Mouse (Mus musculus): ENCODE results near the gene Sec16a. TPM values are rescaled to one million over a fixed set of nuclear protein-coding genes. Genes with fewer than 3 reads are reported as not detected.
A peak's percentile ranks its signal among the peaks of the same experiment; 100 is the strongest.

Sec16a gene
- polyA plus RNA-seq, 1 experiment from 2014 or later: 29.8 TPM

DNA sequence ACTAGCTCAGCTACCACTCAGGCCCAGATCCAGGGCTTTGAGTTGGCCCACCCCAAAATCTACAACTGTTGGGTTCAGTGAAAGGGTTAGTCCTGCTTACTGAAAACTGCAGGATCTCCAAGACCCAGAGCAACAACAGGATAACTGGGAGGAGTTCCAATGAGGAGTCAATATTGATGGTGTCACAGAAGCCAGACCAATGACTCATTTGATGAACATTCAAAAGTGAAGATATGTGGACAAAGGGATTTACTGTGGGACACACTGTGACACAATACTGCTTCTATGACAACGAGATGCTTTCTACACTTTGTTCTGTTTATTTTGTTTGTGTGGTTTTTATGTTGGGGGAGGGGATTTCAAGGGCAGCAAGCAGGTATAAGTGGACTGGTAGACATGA is 26.9 kb downstream of the Sec16a start:
- H3K4me3 ChIP-seq: no peak overlapping the region
- peaks cover 98% of the 10 kb centered on the region for H3K36me3 ChIP-seq (replicated peaks)
- H3K27ac ChIP-seq: no peak overlapping the region
- DNase-seq (ENCODE audit: extremely low spot score, low spot score): no peak
- no peaks in the 10 kb centered on the region for H3K9me3 ChIP-seq
- H3K27me3 ChIP-seq (ENCODE audit: poor library complexity, severe bottlenecking): no peaks in the 10 kb centered on the region
- WGBS: 93% methylated on average over 1 of the region's 1 CpGs
- no peaks in the 10 kb centered on the region for H3K4me1 ChIP-seq

DNA sequence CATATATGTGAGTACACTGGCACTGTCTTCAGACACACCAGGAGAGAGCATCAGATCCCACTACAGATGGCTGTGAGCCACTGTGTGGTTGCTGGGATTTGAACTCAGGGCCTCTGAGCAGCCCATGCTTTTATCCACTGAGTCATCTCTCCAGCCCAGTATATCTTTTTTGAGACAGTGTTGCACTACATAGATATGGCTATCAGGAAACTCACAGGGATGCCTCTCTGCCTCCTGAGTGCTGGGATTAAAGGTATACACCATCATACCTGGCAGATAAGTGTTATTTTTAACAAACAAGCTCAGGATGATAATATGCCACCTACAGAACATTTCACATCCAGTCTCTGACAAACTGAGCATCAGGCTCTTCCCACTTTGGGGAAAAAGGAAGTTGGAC is 27.9 kb downstream of the Sec16a start:
- H3K4me3 ChIP-seq: no peak overlapping the region
- no peak overlapping the region for H3K27ac ChIP-seq
- H3K4me1 ChIP-seq: no peaks in the 10 kb centered on the region
- no peaks in the 10 kb centered on the region for H3K9me3 ChIP-seq
- peaks cover 98% of the 10 kb centered on the region for H3K36me3 ChIP-seq (replicated peaks)
- DNase-seq (ENCODE audit: extremely low spot score, low spot score): no peak
- H3K27me3 ChIP-seq (ENCODE audit: poor library complexity, severe bottlenecking): no peaks in the 10 kb centered on the region

DNA sequence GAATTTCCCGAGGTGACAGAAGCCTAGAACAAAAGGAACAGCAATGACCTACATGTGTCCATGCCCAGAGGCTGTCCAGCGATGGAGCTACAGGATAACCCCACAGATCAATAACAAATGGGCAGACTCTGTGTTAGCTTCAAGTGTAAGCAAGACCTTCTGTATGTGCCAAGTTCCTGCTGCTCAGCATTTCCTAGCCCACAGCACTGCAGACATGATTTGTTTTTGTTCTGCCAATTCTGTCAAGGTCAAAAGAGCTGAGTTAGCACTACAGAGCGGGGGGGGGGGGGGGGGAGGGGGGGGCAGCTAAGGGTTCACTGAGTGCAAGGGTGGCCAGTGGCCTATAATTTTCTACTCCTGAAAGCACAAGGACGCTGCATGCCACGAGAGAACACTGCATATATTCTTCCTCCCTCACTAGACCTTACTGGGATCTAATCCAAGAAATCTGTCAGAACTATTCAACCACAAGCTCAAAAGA is 34.0 kb downstream of the Sec16a start:
- no peaks in the 10 kb centered on the region for H3K9me3 ChIP-seq
- no peak overlapping the region for H3K4me3 ChIP-seq
- H3K4me1 ChIP-seq: peaks cover 34% of the 10 kb centered on the region
- no peaks in the 10 kb centered on the region for H3K27me3 ChIP-seq (ENCODE audit: poor library complexity, severe bottlenecking)
- H3K27ac ChIP-seq: no peak overlapping the region
- WGBS: 90% methylated on average over 4 of the region's 5 CpGs
- peaks cover 82% of the 10 kb centered on the region for H3K36me3 ChIP-seq (replicated peaks)
- no peak for DNase-seq (ENCODE audit: extremely low spot score, low spot score)

DNA sequence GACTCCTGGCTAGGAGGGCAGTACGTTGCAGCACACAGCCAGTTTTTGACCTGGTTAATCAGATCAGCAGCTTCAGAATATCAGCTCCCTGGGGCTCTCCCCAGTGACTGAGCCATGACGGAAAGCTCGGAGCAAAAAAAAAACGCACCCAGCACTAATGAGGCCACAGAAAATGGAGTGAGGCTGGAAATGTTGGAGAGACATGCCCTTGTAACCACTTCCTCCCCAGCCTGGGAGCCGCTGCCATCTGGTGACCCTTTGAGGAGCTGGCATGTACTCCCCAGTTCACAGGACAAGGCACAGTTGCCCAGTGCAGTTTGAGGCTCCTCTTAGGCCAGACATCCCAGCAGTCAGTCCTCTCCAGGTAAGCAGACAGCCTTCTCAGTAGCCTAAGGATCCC is 34.9 kb downstream of the Sec16a start:
- Histone ChIP-seq H3K9me3 (no peaks in the 10 kb centered on the region), H3K4me3 (no peak overlapping the region), H3K27me3 (ENCODE audit: poor library complexity, severe bottlenecking) (no peaks in the 10 kb centered on the region), H3K27ac (no peak overlapping the region), H3K4me1 (peaks cover 42% of the 10 kb centered on the region), H3K36me3 (replicated peaks) (peaks cover 79% of the 10 kb centered on the region)
- WGBS: 81% methylated on average over 5 of the region's 5 CpGs
- DNase-seq (ENCODE audit: extremely low spot score, low spot score): no peak

DNA sequence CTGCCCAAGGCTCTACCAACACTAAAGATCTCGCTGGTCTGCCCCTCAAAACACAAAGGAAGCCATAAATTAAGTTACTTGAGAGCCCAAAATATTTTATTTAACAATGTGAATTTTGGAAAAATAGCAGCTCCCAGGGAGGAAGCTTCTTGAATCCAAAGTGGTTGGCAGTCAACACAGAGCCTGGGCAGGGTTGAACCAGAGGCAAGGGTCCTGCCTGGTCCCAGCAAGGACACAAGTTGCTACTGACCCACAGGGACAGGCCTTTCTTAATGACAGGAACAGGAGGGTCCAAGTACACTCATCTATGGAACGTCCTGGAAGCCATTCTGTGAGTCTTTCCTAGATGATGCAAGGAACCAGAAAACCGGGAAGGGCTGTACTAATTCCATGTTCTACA is 35.7 kb downstream of the Sec16a start:
- no peak for DNase-seq (ENCODE audit: extremely low spot score, low spot score)
- Histone ChIP-seq H3K4me1 (peaks cover 49% of the 10 kb centered on the region), H3K9me3 (no peaks in the 10 kb centered on the region), H3K27me3 (ENCODE audit: poor library complexity, severe bottlenecking) (no peaks in the 10 kb centered on the region), H3K4me3 (peak overlapping the region; percentile 96), H3K36me3 (replicated peaks) (peaks cover 72% of the 10 kb centered on the region), H3K27ac (peak overlapping the region; percentile 95; the same call in 1 of the 2 replicates)
- WGBS: 60% methylated on average over 3 of the region's 3 CpGs

DNA sequence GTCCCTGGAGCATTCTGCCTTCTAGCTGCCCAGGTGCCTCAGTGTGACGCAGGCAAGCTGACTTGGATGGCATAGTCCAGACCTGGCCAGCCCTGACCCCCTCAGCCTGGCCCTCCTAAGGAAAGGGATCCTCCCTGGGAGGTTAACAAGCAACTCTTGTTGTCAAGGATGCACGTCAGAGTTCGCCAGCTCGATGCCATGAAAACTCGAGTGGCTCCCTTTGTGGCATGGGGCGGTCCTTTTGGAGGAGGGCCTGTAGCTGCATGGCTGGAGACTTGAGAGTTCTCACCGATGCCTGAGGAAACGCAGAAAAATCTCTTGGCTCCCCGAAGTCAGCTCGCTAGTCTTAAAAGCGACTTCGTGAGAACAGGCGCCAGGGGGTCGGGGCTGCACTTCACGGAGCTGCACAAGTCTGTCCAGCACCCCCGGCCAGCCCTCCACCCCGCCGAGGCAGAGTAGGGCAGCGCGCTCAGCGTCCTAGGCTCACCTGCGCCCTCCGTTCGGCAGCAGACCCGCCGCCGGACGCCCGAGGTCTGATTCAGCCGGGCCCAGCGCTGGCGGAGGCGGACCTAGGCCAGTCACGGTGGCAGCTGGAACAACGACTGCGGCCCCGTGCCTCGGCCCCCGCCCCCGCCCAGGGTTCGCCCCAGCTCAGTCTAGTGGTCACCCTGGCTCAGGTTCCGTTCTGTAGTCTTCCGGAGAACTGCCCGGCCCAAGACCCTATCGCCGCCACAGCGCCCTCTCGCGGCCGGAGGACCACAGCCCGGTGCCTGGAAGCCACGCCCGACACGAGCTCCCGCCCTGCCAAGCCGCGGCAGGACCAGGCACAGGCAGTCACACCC is 36.3 kb downstream of the Sec16a start, which contains the start of gene Inpp5e:
TSS of gene Inpp5e (minus strand) at position 689 of the 842 bp plus-strand sequence.
- peak; percentile 98 for DNase-seq (ENCODE audit: extremely low spot score, low spot score)
- peak within 1 kb of the TSS; percentile 96 for H3K4me3 ChIP-seq
- no peaks in the 10 kb centered on the region for H3K9me3 ChIP-seq
- peaks cover 49% of the 10 kb centered on the region for H3K4me1 ChIP-seq
- peak within 1 kb of the TSS; percentile 95 for H3K27ac ChIP-seq
- peaks cover 67% of the 10 kb centered on the region for H3K36me3 ChIP-seq (replicated peaks)
- H3K27me3 ChIP-seq (ENCODE audit: poor library complexity, severe bottlenecking): no peaks in the 10 kb centered on the region
- WGBS: under 1% methylated on average over 57 of the region's 57 CpGs

DNA sequence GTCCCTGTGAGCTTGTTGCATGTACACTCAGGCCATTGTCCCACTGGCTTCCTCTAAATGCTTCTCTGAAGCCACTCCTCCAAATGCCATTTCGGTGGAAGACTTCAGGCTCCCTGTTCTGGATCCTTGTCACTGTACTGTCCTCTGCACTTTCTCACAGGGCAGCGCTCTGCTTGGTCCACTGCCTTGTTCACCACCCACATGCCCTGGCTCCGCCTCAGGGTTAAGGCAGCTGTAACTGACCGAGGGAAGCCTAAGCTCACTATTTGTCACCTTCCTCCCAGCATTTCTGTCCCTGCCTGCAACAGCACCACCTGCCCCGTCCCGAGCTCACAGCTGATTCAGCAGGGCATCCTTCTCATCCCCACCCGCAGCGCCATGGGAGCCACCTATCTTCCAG is 41.7 kb downstream of the Sec16a start:
- WGBS: 85% methylated on average over 8 of the region's 8 CpGs
- no peak overlapping the region for H3K4me3 ChIP-seq
- no peaks in the 10 kb centered on the region for H3K27me3 ChIP-seq (ENCODE audit: poor library complexity, severe bottlenecking)
- peaks cover 79% of the 10 kb centered on the region for H3K36me3 ChIP-seq (replicated peaks)
- no peaks in the 10 kb centered on the region for H3K9me3 ChIP-seq
- no peak for DNase-seq (ENCODE audit: extremely low spot score, low spot score)
- H3K27ac ChIP-seq: no peak overlapping the region
- H3K4me1 ChIP-seq: peaks cover 39% of the 10 kb centered on the region

DNA sequence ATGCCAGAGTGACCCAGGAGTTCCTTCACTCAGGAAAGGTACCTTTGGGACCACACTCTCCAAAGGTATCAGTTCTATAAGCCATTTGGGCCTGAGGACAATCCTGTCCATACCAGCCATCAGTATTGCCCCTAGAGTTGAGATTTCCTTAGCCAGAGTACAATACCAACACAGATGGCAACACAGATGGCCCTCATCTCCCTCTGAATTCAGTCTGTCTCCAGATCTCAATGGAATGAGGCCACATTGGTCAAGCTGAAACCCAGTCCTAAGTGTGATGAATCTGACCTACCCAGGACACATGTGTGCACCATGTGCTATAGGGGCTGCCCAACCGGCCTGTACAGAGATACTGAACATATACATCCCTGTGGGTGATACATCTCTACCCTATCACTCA is 42.8 kb downstream of the Sec16a start:
- Histone ChIP-seq H3K4me3 (no peak overlapping the region), H3K9me3 (no peaks in the 10 kb centered on the region), H3K27ac (no peak overlapping the region), H3K36me3 (replicated peaks) (peaks cover 84% of the 10 kb centered on the region), H3K27me3 (ENCODE audit: poor library complexity, severe bottlenecking) (no peaks in the 10 kb centered on the region), H3K4me1 (peaks cover 28% of the 10 kb centered on the region)
- DNase-seq (ENCODE audit: extremely low spot score, low spot score): no peak
- 92% methylated on average over 1 of the region's 1 CpGs for WGBS

DNA sequence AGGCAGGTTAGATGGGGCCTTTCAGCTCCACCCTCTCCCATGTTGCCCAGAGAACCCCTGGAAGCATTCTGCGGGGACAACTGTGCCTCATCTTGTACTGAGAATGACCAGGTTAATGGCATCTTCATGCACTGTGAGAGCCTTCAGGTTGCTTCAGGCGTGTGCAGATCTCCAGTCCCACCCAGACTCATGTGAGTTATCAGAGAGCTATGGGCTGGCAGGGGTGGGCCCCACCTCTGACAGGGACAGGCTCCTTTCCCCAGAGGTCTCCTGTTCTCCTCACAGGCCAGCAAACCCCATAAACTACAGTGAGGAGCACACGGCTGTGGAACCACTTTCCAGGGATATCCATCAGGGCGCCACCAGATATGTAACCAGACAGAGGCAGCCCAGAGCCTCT is 44.0 kb downstream of the Sec16a start:
- no peak for DNase-seq (ENCODE audit: extremely low spot score, low spot score)
- Histone ChIP-seq H3K27me3 (ENCODE audit: poor library complexity, severe bottlenecking) (no peaks in the 10 kb centered on the region), H3K4me3 (no peak overlapping the region), H3K9me3 (no peaks in the 10 kb centered on the region), H3K27ac (no peak overlapping the region), H3K4me1 (peaks cover 16% of the 10 kb centered on the region), H3K36me3 (replicated peaks) (peaks cover 84% of the 10 kb centered on the region)
- WGBS: 92% methylated on average over 4 of the region's 4 CpGs

DNA sequence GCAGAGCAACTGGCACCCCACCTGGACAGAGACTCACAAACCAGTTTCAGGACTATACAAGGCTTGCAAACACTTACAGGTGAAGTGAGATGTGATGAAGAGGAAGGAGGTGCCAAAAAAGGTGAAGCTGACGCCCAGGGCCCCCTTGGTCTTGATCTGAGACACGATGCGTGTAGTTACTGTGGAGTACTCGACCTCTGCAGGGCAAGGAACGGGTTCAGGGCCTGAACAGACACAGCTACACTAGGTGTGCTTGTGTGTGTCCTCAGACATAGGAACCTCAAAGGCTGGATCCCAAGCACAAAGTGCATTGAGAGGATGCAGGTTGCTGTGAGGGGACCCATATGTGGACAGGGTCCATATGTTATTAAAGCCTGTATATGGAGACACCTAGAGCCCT is 44.7 kb downstream of the Sec16a start:
- WGBS: 90% methylated on average over 5 of the region's 5 CpGs

DNA sequence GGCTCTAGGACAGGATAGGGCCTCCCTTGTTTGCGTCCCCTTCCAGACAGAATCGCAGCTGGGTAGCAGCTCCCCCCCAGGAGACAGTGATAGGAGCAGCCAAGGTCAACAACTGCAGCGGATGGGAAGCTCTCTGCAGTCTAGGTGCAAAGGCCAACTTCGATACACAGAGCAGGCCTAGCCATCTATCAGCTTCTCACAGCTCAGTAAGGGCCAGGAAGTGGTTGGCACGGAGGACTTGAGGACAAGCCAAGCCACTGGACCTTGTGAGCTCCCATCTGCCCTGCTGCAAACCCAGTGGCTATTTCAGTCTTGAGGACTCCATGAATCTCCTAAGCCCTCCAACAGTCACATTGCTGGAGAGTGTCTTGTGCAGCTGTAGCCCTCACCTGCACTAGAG is 45.4 kb downstream of the Sec16a start:
- Histone ChIP-seq H3K27me3 (ENCODE audit: poor library complexity, severe bottlenecking) (no peaks in the 10 kb centered on the region), H3K36me3 (replicated peaks) (peaks cover 91% of the 10 kb centered on the region), H3K4me3 (no peak overlapping the region), H3K4me1 (peaks cover 3% of the 10 kb centered on the region), H3K9me3 (no peaks in the 10 kb centered on the region), H3K27ac (no peak overlapping the region)
- WGBS: 95% methylated on average over 5 of the region's 5 CpGs
- no peak for DNase-seq (ENCODE audit: extremely low spot score, low spot score)

More for the DNA sequence above, 44.7 kb downstream of the Sec16a start:
- Histone ChIP-seq H3K4me3 (no peak overlapping the region), H3K27me3 (ENCODE audit: poor library complexity, severe bottlenecking) (no peaks in the 10 kb centered on the region), H3K9me3 (no peaks in the 10 kb centered on the region), H3K27ac (no peak overlapping the region), H3K36me3 (replicated peaks) (peaks cover 85% of the 10 kb centered on the region), H3K4me1 (peaks cover 8% of the 10 kb centered on the region)
- no peak for DNase-seq (ENCODE audit: extremely low spot score, low spot score)

DNA sequence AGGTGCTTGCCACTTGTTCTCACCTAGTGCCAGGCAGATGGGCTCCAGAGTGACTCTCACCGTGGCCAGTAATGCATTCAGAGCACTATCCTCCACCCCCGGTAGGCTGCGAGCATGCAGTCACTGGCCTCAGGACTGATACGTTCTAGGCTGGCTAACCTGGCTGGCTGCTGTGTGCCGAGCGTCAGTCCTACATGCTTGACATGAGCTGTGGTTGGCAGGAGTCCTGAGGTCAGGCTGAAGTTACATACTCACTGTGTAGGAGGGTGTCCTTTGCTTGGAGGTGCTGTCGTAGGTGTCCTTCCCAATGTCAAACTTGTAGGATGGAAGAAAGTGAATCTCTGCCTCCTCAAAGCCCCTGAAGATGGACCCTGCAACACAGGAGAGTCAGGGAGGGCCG is 46.0 kb downstream of the Sec16a start:
- Histone ChIP-seq H3K4me1 (no peaks in the 10 kb centered on the region), H3K36me3 (replicated peaks) (peaks cover 98% of the 10 kb centered on the region), H3K27me3 (ENCODE audit: poor library complexity, severe bottlenecking) (no peaks in the 10 kb centered on the region), H3K4me3 (no peak overlapping the region), H3K27ac (no peak overlapping the region), H3K9me3 (no peaks in the 10 kb centered on the region)
- no peak for DNase-seq (ENCODE audit: extremely low spot score, low spot score)
- WGBS: 95% methylated on average over 8 of the region's 8 CpGs

DNA sequence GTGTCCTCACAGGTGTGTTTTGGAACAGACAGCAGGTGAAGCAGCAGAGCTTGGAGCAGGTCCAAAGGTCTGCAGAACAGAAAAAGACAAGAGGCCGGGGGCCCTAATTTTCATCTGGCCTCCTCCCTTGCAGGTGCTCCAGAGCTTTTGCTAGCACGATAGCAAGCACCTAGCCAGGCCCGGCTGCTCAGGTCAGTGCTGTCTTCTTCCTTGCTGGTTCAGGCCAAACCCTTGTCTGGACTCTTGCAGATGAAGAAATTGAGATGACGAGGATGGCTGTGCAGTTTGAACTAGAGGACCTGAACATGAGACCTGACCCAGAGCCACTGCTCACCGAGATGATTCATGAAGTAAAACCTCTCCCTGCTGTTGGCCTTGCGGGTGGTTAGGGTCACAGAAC is 53.4 kb downstream of the Sec16a start:
- 92% methylated on average over 6 of the region's 6 CpGs for WGBS
- Histone ChIP-seq H3K4me1 (peaks cover 30% of the 10 kb centered on the region), H3K9me3 (no peaks in the 10 kb centered on the region), H3K4me3 (no peak overlapping the region), H3K27me3 (ENCODE audit: poor library complexity, severe bottlenecking) (no peaks in the 10 kb centered on the region), H3K27ac (no peak overlapping the region), H3K36me3 (replicated peaks) (peaks cover 76% of the 10 kb centered on the region)
- DNase-seq (ENCODE audit: extremely low spot score, low spot score): no peak

All from forebrain, embryonic 10.5 days (tissue).